Mouse (Mus musculus) left cerebral cortex, adult 6 months (tissue): ENCODE results near the gene Olfr891. TPM values are rescaled to one million over a fixed set of nuclear protein-coding genes. Genes with fewer than 3 reads are reported as not detected.

ENCODE experiments used
- long read RNA-seq, 2 experiments: library from polyadenylated mRNA; unstranded; transcript quantifications; one replicate each; pipeline ENCODE4 v2.0.0; 2019 to 2020
- polyA plus RNA-seq: library from polyadenylated mRNA; unstranded; fragments of <200 nt; fragmentation: Nextera tagmentation; gene quantifications from 2 replicates; pipeline ENCODE4 v1.2.3, GENCODE M21; 2021

The Olfr891 gene
- polyA plus RNA-seq = not detected in 2 replicates
- long read RNA-seq, experiment 1 = 0 reads
- long read RNA-seq, experiment 2 = 0 reads

GRCm38 (mm10) chr9:38180721-38181120 lies at the start of gene Olfr891:
Olfr891 (minus strand) TSS chr9:38180821.

GRCm38 (mm10) chr9:38217755-38218154 lies 37.1 kb upstream of the Olfr891 start, which contains the start of gene Olfr894:
Olfr894 (plus strand) TSS chr9:38218055.

GRCm38 (mm10) chr9:38208065-38208464 lies 27.4 kb upstream of the Olfr891 start, which contains the start of gene Olfr893:
Olfr893 (plus strand) TSS chr9:38208365.

GRCm38 (mm10) chr9:38142217-38142616 lies 38.4 kb downstream of the Olfr891 start, which contains the start of gene Olfr890:
Olfr890 (plus strand) TSS chr9:38142517.

Other genes with a start within 250 kb of the Olfr891 start
- gene Olfr881, start 189.0 kb downstream of the Olfr891 start, polyA plus RNA-seq = not detected in 2 replicates
- not detected in 2 replicates for gene Olfr883, start 155.0 kb downstream of the Olfr891 start, polyA plus RNA-seq
- not detected in 2 replicates for gene Olfr884, start 134.3 kb downstream of the Olfr891 start, polyA plus RNA-seq
- not detected in 2 replicates for gene Olfr885, start 119.5 kb downstream of the Olfr891 start, polyA plus RNA-seq
- not detected in 2 replicates for gene Olfr887, start 96.7 kb downstream of the Olfr891 start, polyA plus RNA-seq
- gene Olfr888, start 72.7 kb downstream of the Olfr891 start, polyA plus RNA-seq = not detected in 2 replicates
- 0.15 and 0.23 TPM in 2 replicates for gene Olfr889, start 65.6 kb downstream of the Olfr891 start, polyA plus RNA-seq
- not detected in 2 replicates for gene Olfr890, start 38.3 kb downstream of the Olfr891 start, polyA plus RNA-seq
- gene Olfr893, start 27.5 kb upstream of the Olfr891 start, polyA plus RNA-seq = not detected in 2 replicates
- gene Olfr894, start 37.2 kb upstream of the Olfr891 start, polyA plus RNA-seq = not detected in 2 replicates
- gene Olfr143, start 72.0 kb upstream of the Olfr891 start, polyA plus RNA-seq = not detected in 2 replicates
- gene Olfr895, start 87.0 kb upstream of the Olfr891 start, polyA plus RNA-seq = not detected in 2 replicates
- gene Olfr896-ps1, start 110.3 kb upstream of the Olfr891 start, polyA plus RNA-seq = not detected in 2 replicates
- not detected in 2 replicates for gene Olfr25, start 148.2 kb upstream of the Olfr891 start, polyA plus RNA-seq
- not detected in 2 replicates for gene Olfr898, start 167.6 kb upstream of the Olfr891 start, polyA plus RNA-seq
- gene Olfr250, start 186.1 kb upstream of the Olfr891 start, polyA plus RNA-seq = not detected in 2 replicates
- gene Olfr251, start 196.3 kb upstream of the Olfr891 start, polyA plus RNA-seq = not detected in 2 replicates
- gene Olfr147, start 220.9 kb upstream of the Olfr891 start, polyA plus RNA-seq = not detected in 2 replicates
- not detected in 2 replicates for gene Olfr901, start 248.6 kb upstream of the Olfr891 start, polyA plus RNA-seq